Mouse (Mus musculus) midbrain, postnatal 0 days (tissue): ENCODE results near the gene Ror2. TPM values are rescaled to one million over a fixed set of nuclear protein-coding genes. Genes with fewer than 3 reads are reported as not detected.

Source experiments
- ATAC-seq: fragments of 200-750 bp; cut with Nextera tagmentation; 2 replicates; pipeline ENCODE4 v1.8.0; 2017; ENCODE audit warnings: moderate number of reproducible peaks, mild to moderate bottlenecking, moderate TSS enrichment, moderate library complexity; ENCODE audit not compliant: low FRiP score
- DNase-seq: peaks from one replicate; pipeline ENCODE4 v3.0.0-alpha.2; 2015; ENCODE audit warnings: low spot score
- H3K27ac ChIP-seq: fragments of 300-500 bp; sonication (generic); 2 replicates; pipeline ENCODE4 v1.5.1; 2014; ENCODE audit warnings: low read depth, mild to moderate bottlenecking, low read length, mixed read lengths
- H3K27me3 ChIP-seq: fragments of 300-500 bp; sonication (generic); 2 replicates; pipeline ENCODE4 v1.6.1; 2014; ENCODE audit warnings: low read length, control low read depth, mixed read lengths; ENCODE audit not compliant: insufficient read depth
- H3K36me3 ChIP-seq: fragments of 300-500 bp; sonication (generic); 2 replicates; pipeline ENCODE4 v1.6.1; 2014; ENCODE audit warnings: low read length, control low read depth, mixed read lengths; ENCODE audit not compliant: insufficient read depth
- H3K4me1 ChIP-seq: fragments of 300-500 bp; sonication (generic); 2 replicates; pipeline ENCODE4 v1.6.1; 2014; ENCODE audit warnings: mild to moderate bottlenecking, control low read depth, antibody characterized with exemption, low read length, mixed read lengths; ENCODE audit not compliant: insufficient read depth
- H3K4me2 ChIP-seq: fragments of 300-500 bp; sonication (generic); 2 replicates; pipeline ENCODE4 v1.6.1; 2014; ENCODE audit warnings: low read depth, mild to moderate bottlenecking, low read length, mixed read lengths; ENCODE audit not compliant: poor library complexity, severe bottlenecking
- H3K4me3 ChIP-seq: fragments of 300-500 bp; sonication (generic); 2 replicates; pipeline ENCODE4 v1.5.1; 2014; ENCODE audit warnings: low read depth, mild to moderate bottlenecking, low read length, moderate library complexity
- H3K9ac ChIP-seq: fragments of 300-500 bp; sonication (generic); replicated peaks from 2 replicates; pipeline ENCODE4 v1.6.1; 2014; ENCODE audit warnings: mild to moderate bottlenecking, low read length, moderate library complexity, mixed read lengths; ENCODE audit not compliant: poor library complexity, severe bottlenecking
- H3K9me3 ChIP-seq: fragments of 300-500 bp; sonication (generic); 2 replicates; pipeline ENCODE4 v1.6.1; 2016; ENCODE audit warnings: low read length, control low read depth
- CTCF ChIP-seq: IDR thresholded peaks from 2 replicates; pipeline ENCODE4 v1.5.1; 2016; ENCODE audit warnings: antibody characterized with exemption, mild to moderate bottlenecking
- WGBS: fragments of 180-500 bp; shearing (Covaris S2); extraction: QIAGEN DNeasy Blood & Tissue Kit; methylation state at CpG from one replicate; pipeline ENCODE4 v1.1.7; 2014; 5-methylcytosine and 5-hydroxymethylcytosine counted together
- polyA plus RNA-seq: library from polyadenylated mRNA; unstranded; fragments of >200 nt; fragmentation: Nextera tagmentation; extraction: Ambion mirVana; gene quantifications from 2 replicates; pipeline ENCODE4 v1.2.1, GENCODE M21; 2015
- total RNA-seq: library from RNA; depleted of rRNA; stranded (reverse); fragments of >200 nt; gene quantifications from 2 replicates; pipeline ENCODE4 v1.2.3, GENCODE M21; 2014

Gene Ror2
- total and polyA plus RNA-seq, 2 experiments from 2014 or later, result 2.0 to 5.8 TPM

GRCm38 (mm10) chr13:53201628-53202438, 84.1 kb downstream of the Ror2 start:
- Histone ChIP-seq H3K4me2 (no peak overlapping the region), H3K4me1 (peaks cover 7% of the 10 kb centered on the region; the same call in 1 of the 2 replicates), H3K9me3 (no peaks in the 10 kb centered on the region), H3K9ac (no peak overlapping the region; the same call in 1 of the 2 replicates), H3K27ac (no peak overlapping the region), H3K36me3 (no peaks in the 10 kb centered on the region), H3K27me3 (no peaks in the 10 kb centered on the region), H3K4me3 (no peak overlapping the region)
- ATAC-seq (no peak), DNase-seq (peak; percentile 60)
- 13% methylated on average over 18 of the region's 18 CpGs for WGBS
- TF ChIP-seq CTCF, result no peak

- ATAC-seq, result no peak
- WGBS, result 56% methylated on average over 4 of the region's 4 CpGs
These were observed 85.8 kb downstream of the Ror2 start for GRCm38 (mm10) chr13:53200121-53200520.

DNA sequence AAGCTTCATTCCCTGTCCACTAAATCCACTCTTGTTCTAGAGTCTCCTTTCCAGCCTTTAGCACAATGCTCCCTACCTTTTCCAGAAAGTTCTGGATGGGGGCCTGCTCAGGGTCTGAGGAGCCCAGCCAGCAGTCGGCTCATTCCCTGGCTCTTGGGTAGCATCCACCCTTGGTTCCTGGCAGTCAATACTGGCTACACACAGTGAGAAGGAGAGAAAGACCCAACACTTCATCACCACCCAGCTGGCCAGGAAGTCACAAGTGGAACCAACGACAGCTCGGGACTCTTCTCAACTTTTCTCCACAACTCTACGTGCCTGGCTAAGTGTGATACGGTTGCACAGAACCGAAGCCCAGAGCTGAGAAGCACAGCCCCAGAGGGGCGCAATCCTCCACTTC, 86.7 kb downstream of the Ror2 start:
- no peaks in the 10 kb centered on the region for H3K9me3 ChIP-seq
- ATAC-seq (no peak), DNase-seq (no peak)
- H3K27ac ChIP-seq, result no peak overlapping the region
- 94% methylated on average over 7 of the region's 7 CpGs for WGBS
- H3K4me2 ChIP-seq, result no peak overlapping the region
- H3K27me3 ChIP-seq, result no peaks in the 10 kb centered on the region
- no peak overlapping the region for H3K9ac ChIP-seq
- no peaks in the 10 kb centered on the region for H3K36me3 ChIP-seq
- no peak overlapping the region for H3K4me3 ChIP-seq
- no peak for TF ChIP-seq CTCF
- H3K4me1 ChIP-seq, result peaks cover 7% of the 10 kb centered on the region; the same call in 1 of the 2 replicates

More at GRCm38 (mm10) chr13:53200121-53200520, 85.8 kb downstream of the Ror2 start:
- Histone ChIP-seq H3K27me3 (no peaks in the 10 kb centered on the region), H3K9ac (no peak overlapping the region), H3K4me2 (no peak overlapping the region), H3K4me1 (peaks cover 7% of the 10 kb centered on the region; the same call in 1 of the 2 replicates), H3K27ac (no peak overlapping the region), H3K9me3 (no peaks in the 10 kb centered on the region), H3K36me3 (no peaks in the 10 kb centered on the region), H3K4me3 (no peak overlapping the region)
- TF ChIP-seq CTCF, result no peak
- DNase-seq, result peak; percentile 39

DNA sequence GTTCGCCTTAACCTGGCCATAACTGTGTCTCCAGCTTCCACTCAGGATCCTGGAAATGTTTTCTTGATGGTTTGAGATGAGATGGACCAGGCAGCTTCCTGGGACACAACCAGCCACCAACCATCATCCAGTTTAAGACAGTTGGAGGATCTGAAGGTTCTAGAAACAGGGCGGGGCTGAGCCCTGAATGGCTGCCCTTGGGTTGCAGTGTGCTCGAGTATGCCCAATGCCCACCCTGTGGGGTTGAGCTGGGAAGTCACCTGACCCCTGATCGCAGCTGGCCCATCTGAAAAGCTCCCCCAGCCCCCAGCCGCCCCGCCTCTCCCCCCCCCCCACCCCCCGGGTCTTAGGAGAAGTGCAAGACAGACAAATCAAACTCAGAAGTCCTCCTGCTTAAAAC, 89.2 kb downstream of the Ror2 start:
- Histone ChIP-seq H3K36me3 (no peaks in the 10 kb centered on the region), H3K9ac (no peak overlapping the region), H3K4me2 (no peak overlapping the region), H3K27ac (no peak overlapping the region), H3K4me1 (peaks cover 2% of the 10 kb centered on the region; the same call in 1 of the 2 replicates), H3K9me3 (no peaks in the 10 kb centered on the region), H3K27me3 (no peaks in the 10 kb centered on the region), H3K4me3 (no peak overlapping the region)
- no peak for TF ChIP-seq CTCF
- ATAC-seq (no peak), DNase-seq (no peak)
- WGBS, result 62% methylated on average over 7 of the region's 7 CpGs

DNA sequence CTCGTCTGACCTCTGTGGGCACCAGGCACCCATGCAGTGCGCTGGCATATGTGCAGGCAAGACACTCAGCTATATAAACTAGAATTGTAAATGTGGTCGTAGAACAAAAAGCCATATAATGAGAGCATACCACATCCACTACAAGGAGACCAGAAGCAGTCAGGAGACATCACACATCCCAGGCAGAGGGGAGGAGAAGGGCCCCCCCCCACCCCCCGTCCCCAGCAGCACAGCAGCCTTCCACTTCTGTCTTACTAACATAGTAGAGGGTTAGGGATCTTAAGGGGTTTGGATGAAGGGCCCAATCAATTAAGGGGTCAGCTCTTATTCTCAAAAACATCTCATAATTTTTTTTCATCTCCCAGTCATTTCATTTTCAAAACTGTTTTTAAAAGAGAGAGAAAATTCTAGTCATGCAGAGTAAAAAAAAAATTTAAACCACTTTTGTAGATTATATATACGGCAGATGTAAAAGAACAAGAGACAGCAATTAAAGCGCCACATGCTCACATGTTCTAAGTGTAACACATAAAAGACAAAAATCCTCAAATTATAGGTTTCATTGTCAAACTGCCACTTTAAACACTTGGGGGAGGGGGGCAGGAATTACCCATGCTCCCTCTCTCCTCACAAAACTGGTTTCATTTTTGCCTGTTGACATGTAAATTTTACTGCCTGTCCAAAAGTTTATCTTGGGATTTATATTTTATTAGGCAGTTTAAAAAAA, 89.8 kb downstream of the Ror2 start:
- H3K4me2 ChIP-seq, result no peak overlapping the region
- ATAC-seq (no peak), DNase-seq (no peak)
- H3K4me1 ChIP-seq, result no peaks in the 10 kb centered on the region
- no peaks in the 10 kb centered on the region for H3K9me3 ChIP-seq
- no peaks in the 10 kb centered on the region for H3K27me3 ChIP-seq
- H3K9ac ChIP-seq, result no peak overlapping the region
- TF ChIP-seq CTCF, result no peak
- H3K27ac ChIP-seq, result no peak overlapping the region
- H3K36me3 ChIP-seq, result no peaks in the 10 kb centered on the region
- WGBS, result 79% methylated on average over 6 of the region's 6 CpGs
- H3K4me3 ChIP-seq, result no peak overlapping the region

DNA sequence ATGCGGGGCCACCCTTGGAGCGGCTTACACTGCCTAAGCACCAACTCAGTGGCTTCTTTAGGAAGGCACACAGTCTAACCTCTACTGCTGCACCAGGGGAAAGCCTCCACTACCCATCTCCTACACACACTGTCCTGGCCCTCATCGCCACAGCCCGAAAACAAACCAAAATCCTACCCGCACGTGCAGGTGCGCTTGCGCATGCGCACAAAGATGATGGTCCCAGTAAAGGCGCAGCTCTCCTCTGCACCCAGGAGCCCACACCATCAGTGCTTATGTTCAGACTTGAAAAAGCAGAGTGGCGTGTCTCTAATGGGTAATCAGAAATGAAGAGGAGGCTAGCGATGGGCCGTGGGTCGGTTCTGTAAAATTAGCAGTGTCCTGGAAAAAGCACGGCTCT, 91.6 kb downstream of the Ror2 start:
- H3K36me3 ChIP-seq, result no peaks in the 10 kb centered on the region
- H3K4me1 ChIP-seq, result no peaks in the 10 kb centered on the region
- no peak overlapping the region for H3K27ac ChIP-seq
- H3K27me3 ChIP-seq, result no peaks in the 10 kb centered on the region
- DNase-seq (no peak), ATAC-seq (no peak)
- no peak overlapping the region for H3K9ac ChIP-seq
- no peak for TF ChIP-seq CTCF
- H3K4me3 ChIP-seq, result no peak overlapping the region
- no peak overlapping the region for H3K4me2 ChIP-seq
- 93% methylated on average over 15 of the region's 15 CpGs for WGBS
- H3K9me3 ChIP-seq, result no peaks in the 10 kb centered on the region
